Mouse (Mus musculus) macrophage (primary cell): Measurements from ENCODE around the gene Hoxb1. TPM values are rescaled to one million over a fixed set of nuclear protein-coding genes. Genes with fewer than 3 reads are reported as not detected.

Experiments
- H3K27ac ChIP-seq: fragments of 350-480 bp; formaldehyde crosslinking; 2 replicates; pipeline ENCODE4 v1.9.0; 2021
- H3K36me3 ChIP-seq: fragments of 350-480 bp; formaldehyde crosslinking; 2 replicates; pipeline ENCODE4 v1.9.0; 2021; ENCODE audit errors: inconsistent target
- H3K4me3 ChIP-seq: fragments of 350-480 bp; formaldehyde crosslinking; 2 replicates; pipeline ENCODE4 v1.9.0; 2021; ENCODE audit errors: inconsistent target
- H3K79me2 ChIP-seq: fragments of 350-480 bp; formaldehyde crosslinking; 2 replicates; pipeline ENCODE4 v1.9.0; 2021; ENCODE audit errors: inconsistent target
- WGBS: methylation state at CpG from one replicate; pipeline ENCODE4 v1.1.7; 2026; ENCODE audit warnings: inconsistent platforms; ENCODE audit not compliant: missing documents; 5-methylcytosine and 5-hydroxymethylcytosine counted together
- polyA plus RNA-seq: library from polyadenylated mRNA; stranded (reverse); fragments of 250-400 nt; gene quantifications from 3 replicates; pipeline ENCODE4 v1.2.4, GENCODE M21; 2018; ENCODE audit warnings: inconsistent platforms

Gene Hoxb1
- polyA plus RNA-seq, 1 experiment from 2014 or later: not detected

DNA sequence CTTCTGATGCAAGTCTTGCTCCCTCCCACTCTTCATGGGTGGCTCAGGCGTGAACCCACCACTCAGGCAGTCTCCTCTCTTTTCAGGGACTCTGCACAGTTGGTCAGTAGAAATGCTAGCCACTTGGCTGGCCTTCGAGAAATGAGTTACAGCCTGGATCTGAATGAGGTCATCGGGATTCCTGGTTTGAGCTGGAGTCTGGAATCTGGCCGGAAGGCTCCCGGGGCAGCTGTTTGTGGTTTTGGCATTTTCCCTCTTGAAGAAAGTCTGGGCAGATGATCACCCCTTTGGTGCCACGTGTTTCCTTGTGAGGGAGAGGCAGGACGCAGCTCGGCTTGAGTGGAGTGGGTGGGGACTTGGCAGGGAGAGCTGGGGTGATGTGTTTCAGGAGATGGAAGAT lies 48.0 kb downstream of the Hoxb1 start:
- no peaks in the 10 kb centered on the region for H3K79me2 ChIP-seq
- 31% methylated on average over 8 of the region's 8 CpGs for WGBS
- H3K4me3 ChIP-seq: no peak overlapping the region
- no peaks in the 10 kb centered on the region for H3K36me3 ChIP-seq
- no peak overlapping the region for H3K27ac ChIP-seq

DNA sequence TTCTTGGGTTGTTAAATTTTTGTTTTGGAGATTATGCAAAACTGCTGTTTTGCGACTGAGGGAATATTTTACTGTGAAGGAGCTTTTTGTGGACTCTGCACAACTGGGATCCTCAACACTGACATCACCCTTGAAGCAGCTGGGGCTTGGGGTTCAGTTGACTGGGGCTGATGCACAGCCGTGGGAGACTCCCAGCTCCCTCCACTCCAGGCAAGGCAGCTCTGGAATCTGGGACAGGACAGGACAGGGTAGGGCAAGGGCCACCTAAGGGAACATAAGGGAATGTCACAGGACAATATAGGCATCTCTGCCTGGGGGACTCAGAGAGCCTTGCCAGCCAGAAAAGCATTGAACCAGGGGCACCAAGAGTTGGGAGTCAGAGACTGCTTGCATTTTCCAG lies 48.5 kb downstream of the Hoxb1 start:
- H3K79me2 ChIP-seq: no peaks in the 10 kb centered on the region
- H3K27ac ChIP-seq: no peak overlapping the region
- 82% methylated on average over 2 of the region's 2 CpGs for WGBS
- H3K36me3 ChIP-seq: no peaks in the 10 kb centered on the region
- H3K4me3 ChIP-seq: no peak overlapping the region

Other genes with a start within 250 kb of the Hoxb1 start
- gene Ttll6, start 232.0 kb upstream of the Hoxb1 start, polyA plus RNA-seq: not detected in 3 replicates
- gene Hoxb13, start 171.4 kb upstream of the Hoxb1 start, polyA plus RNA-seq: not detected in 3 replicates
- gene Hoxb9, start 94.3 kb upstream of the Hoxb1 start, polyA plus RNA-seq: not detected in 3 replicates
- gene Hoxb8, start 83.8 kb upstream of the Hoxb1 start, polyA plus RNA-seq: not detected in 3 replicates
- not detected in 3 replicates for gene Hoxb7, start 79.1 kb upstream of the Hoxb1 start, polyA plus RNA-seq
- gene Hoxb6, start 73.3 kb upstream of the Hoxb1 start, polyA plus RNA-seq: not detected in 3 replicates
- not detected in 3 replicates for gene Hoxb5, start 62.4 kb upstream of the Hoxb1 start, polyA plus RNA-seq
- gene Hoxb4, start 47.5 kb upstream of the Hoxb1 start, polyA plus RNA-seq: 3.3 to 7.4 TPM (median 4.1 TPM) in 3 replicates
- gene Hoxb3, start 42.4 kb upstream of the Hoxb1 start, polyA plus RNA-seq: 0.95 to 1.2 TPM (median 1.1 TPM) in 3 replicates
- gene Hoxb2, start 15.2 kb upstream of the Hoxb1 start, polyA plus RNA-seq: not detected in 3 replicates
- 0.14 TPM in 1 of 3 replicates, not detected in the others for gene Skap1, start 98.8 kb downstream of the Hoxb1 start, polyA plus RNA-seq